Mouse (Mus musculus): Measurements from ENCODE around the gene Dhps. TPM values are rescaled to one million over a fixed set of nuclear protein-coding genes. Genes with fewer than 3 reads are reported as not detected.

Gene Dhps
- total RNA-seq, 1 experiment, result 63.1 TPM

DNA sequence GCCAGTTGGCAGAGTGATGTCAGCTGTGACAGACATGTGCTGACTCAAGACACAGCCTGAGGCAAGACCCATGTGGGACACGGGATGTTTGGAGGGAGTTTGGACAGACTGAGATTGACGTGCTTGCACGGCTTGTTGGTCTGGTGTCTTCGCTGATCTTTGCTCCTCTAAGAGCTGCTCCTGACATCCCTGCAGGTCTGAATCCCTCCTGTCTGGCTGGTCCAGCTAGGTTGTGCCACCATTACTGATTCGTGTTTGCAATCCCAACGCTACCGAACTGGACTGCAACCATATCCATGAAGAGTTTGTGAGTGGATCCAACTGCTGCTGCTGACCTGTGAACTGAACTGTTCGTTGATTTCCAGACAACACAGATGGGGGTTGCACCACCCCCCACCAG, 52.1 kb downstream of the Dhps start:
- Histone ChIP-seq H3K9ac (ENCODE audit: insufficient read depth, low read depth, low read length, poor library complexity, severe bottlenecking) (no peak overlapping the region), H3K27ac (ENCODE audit: insufficient read depth, low read depth, low read length, poor library complexity, severe bottlenecking) (no peak overlapping the region), H3K4me3 (ENCODE audit: insufficient read depth in 1 of 2, low read depth in 1 of 2, low read length in 2 of 2, poor library complexity in 1 of 2, severe bottlenecking in 1 of 2) (no peak overlapping the region), H3K9me3 (ENCODE audit: control insufficient read depth, insufficient read depth, low read depth, low read length) (no peaks in the 10 kb centered on the region), H3K4me1 (ENCODE audit: control insufficient read depth in 2 of 2, insufficient read depth in 2 of 2, low read length in 2 of 2, poor library complexity in 1 of 2) (no peaks in the 10 kb centered on the region), H3K36me3 (ENCODE audit: control insufficient read depth, insufficient read depth, low read length, poor library complexity, severe bottlenecking) (no peaks in the 10 kb centered on the region)
- TF ChIP-seq MAFK (IDR thresholded peaks at IDR 0.05; ENCODE audit: insufficient read depth, low read depth, low read length) (no peak), HCFC1 (IDR thresholded peaks at IDR 0.05; ENCODE audit: borderline replicate concordance, insufficient read depth, low read length) (no peak), ZNF384 (IDR thresholded peaks at IDR 0.05; ENCODE audit: low read depth, low read length) (no peak), CHD2 (IDR thresholded peaks at IDR 0.05; ENCODE audit: low read depth, low read length) (no peak), ZC3H11A (IDR thresholded peaks at IDR 0.05; ENCODE audit: borderline replicate concordance, low read depth, low read length) (no peak)
- no peak for DNase-seq (ENCODE audit: low read depth, low spot score)
- in situ Hi-C loops (cut with MboI; ENCODE audit: low sequenced_read_pairs in 2 of 2, unreplicated experiment in 2 of 2), result no loop called here

Other genes starting within 250 kb of the Dhps start
- gene Dand5, start 248.9 kb upstream of the Dhps start, total RNA-seq (2012; rRNA removed), result 1.0 and 1.4 TPM in 2 replicates
- 24.7 and 30.8 TPM in 2 replicates for gene Gadd45gip1, start 240.2 kb upstream of the Dhps start, total RNA-seq (2012; rRNA removed)
- gene Rad23a, start 231.1 kb upstream of the Dhps start, total RNA-seq (2012; rRNA removed), result 76.7 and 76.8 TPM in 2 replicates
- 1,121 and 1,357 TPM in 2 replicates for gene Calr, start 224.8 kb upstream of the Dhps start, total RNA-seq (2012; rRNA removed)
- gene Farsa, start 214.8 kb upstream of the Dhps start, total RNA-seq (2012; rRNA removed), result 123 and 137 TPM in 2 replicates
- gene Syce2, start 199.6 kb upstream of the Dhps start, total RNA-seq (2012; rRNA removed), result 34.7 and 42.3 TPM in 2 replicates
- 36.3 and 57.2 TPM in 2 replicates for gene Gcdh, start 177.8 kb upstream of the Dhps start, total RNA-seq (2012; rRNA removed)
- gene Klf1, start 169.8 kb upstream of the Dhps start, total RNA-seq (2012; rRNA removed), result 0.31 and 0.53 TPM in 2 replicates
- gene Dnase2a, start 163.2 kb upstream of the Dhps start, total RNA-seq (2012; rRNA removed), result 23.7 and 29.5 TPM in 2 replicates
- 1.4 and 2.5 TPM in 2 replicates for gene Mast1, start 134.4 kb upstream of the Dhps start, total RNA-seq (2012; rRNA removed)
- gene Rtbdn, start 124.8 kb upstream of the Dhps start, total RNA-seq (2012; rRNA removed), result 0.13 TPM in 1 of 2 replicates, not detected in the other
- gene Gm49661, start 102.3 kb upstream of the Dhps start, total RNA-seq (2012; rRNA removed), result not detected in 2 replicates
- 259 and 328 TPM in 2 replicates for gene Prdx2, start 102.2 kb upstream of the Dhps start, total RNA-seq (2012; rRNA removed)
- gene Rnaseh2a, start 102.0 kb upstream of the Dhps start, total RNA-seq (2012; rRNA removed), result 160 and 174 TPM in 2 replicates
- gene Junb, start 93.0 kb upstream of the Dhps start, total RNA-seq (2012; rRNA removed), result 53.8 and 57.6 TPM in 2 replicates
- gene Hook2, start 81.2 kb upstream of the Dhps start, total RNA-seq (2012; rRNA removed), result 28.6 and 52.9 TPM in 2 replicates
- gene Best2, start 57.2 kb upstream of the Dhps start, total RNA-seq (2012; rRNA removed), result 0.22 and 0.48 TPM in 2 replicates
- 237 and 266 TPM in 2 replicates for gene Asna1, start 46.5 kb upstream of the Dhps start, total RNA-seq (2012; rRNA removed)
- gene Trir, start 44.9 kb upstream of the Dhps start, total RNA-seq (2012; rRNA removed), result 161 and 181 TPM in 2 replicates
- gene Tnpo2, start 34.8 kb upstream of the Dhps start, total RNA-seq (2012; rRNA removed), result 88.4 and 101 TPM in 2 replicates
- gene Fbxw9, start 11.7 kb upstream of the Dhps start, total RNA-seq (2012; rRNA removed), result 49.3 and 86.0 TPM in 2 replicates
- gene Gm5741, start 3.8 kb upstream of the Dhps start, total RNA-seq (2012; rRNA removed), result not detected in 2 replicates
- 24.9 and 27.6 TPM in 2 replicates for gene Wdr83os, start 9.0 kb downstream of the Dhps start, total RNA-seq (2012; rRNA removed)
- 26.4 and 32.6 TPM in 2 replicates for gene Wdr83, start 9.5 kb downstream of the Dhps start, total RNA-seq (2012; rRNA removed)
- 40.2 and 78.2 TPM in 2 replicates for gene Man2b1, start 11.5 kb downstream of the Dhps start, total RNA-seq (2012; rRNA removed)
- 0.58 and 1.0 TPM in 2 replicates for gene Zfp791, start 51.3 kb downstream of the Dhps start, total RNA-seq (2012; rRNA removed)
- gene Cks1brt, start 80.2 kb downstream of the Dhps start, total RNA-seq (2012; rRNA removed), result not detected in 2 replicates
- gene Olfr371, start 154.2 kb downstream of the Dhps start, total RNA-seq (2012; rRNA removed), result not detected in 2 replicates
- gene Orc6, start 227.9 kb downstream of the Dhps start, total RNA-seq (2012; rRNA removed), result 60.7 and 105 TPM in 2 replicates
- 74.8 and 109 TPM in 2 replicates for gene Vps35, start 228.0 kb downstream of the Dhps start, total RNA-seq (2012; rRNA removed)